Comparison of ENCODE assay signal across 20 mouse cellular contexts in the genomic region with DNA sequence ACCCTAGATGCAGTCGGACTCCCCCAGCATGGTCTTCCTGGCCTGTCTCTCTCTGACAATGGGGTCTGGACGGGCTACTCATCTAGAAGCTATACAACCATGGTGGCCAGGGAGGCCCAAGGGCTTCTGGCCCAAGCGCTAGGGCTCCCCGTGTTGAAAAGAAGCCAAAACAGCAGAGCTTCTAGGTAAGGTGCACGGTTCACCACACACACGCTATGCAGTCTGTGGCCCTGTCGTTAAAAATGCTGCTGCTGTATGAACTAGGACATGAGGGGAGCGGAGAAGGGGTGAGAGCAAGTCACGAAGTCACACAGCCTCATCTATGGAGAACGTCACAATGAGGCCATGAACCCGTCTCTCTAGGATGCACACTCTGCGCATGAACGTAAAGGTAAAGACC. TPM values are rescaled to one million over a fixed set of nuclear protein-coding genes. Genes with fewer than 3 reads are reported as not detected.
DNase-seq lines count a peak whose midpoint lies in the region; ATAC-seq lines count a peak whose summit lies in the region.
"Had no signal": no experiment of that assay in that cellular context is flagged by ENCODE, and none has a peak within 500 bp of the region (broad histone marks: within the 10 kb centered on the region; RNA-seq: fewer than 3 reads in every experiment).

No protein-coding gene starts in this region.

- H3K4me2 ChIP-seq in midbrain, embryonic 14.5 days (ENCODE audit: low read length): no peak overlapping the region
- no peak overlapping the region for H3K4me2 ChIP-seq in kidney, embryonic 15.5 days
- H3K4me2 ChIP-seq in hindbrain, embryonic 11.5 days (replicated peaks; ENCODE audit: low read depth, low read length): no peak overlapping the region
- H3K4me2 ChIP-seq: embryonic facial prominence, embryonic 12.5 days; forebrain, embryonic 15.5 days; heart, embryonic 13.5 days; hindbrain, embryonic 12.5 days had no signal

- no peak for ATAC-seq in midbrain, embryonic 14.5 days (ENCODE audit: low FRiP score, low TSS enrichment)
- no peak for ATAC-seq in kidney, embryonic 15.5 days (replicated peaks; ENCODE audit: low FRiP score)
- no peak for ATAC-seq in hindbrain, embryonic 11.5 days (ENCODE audit: low FRiP score)
- ATAC-seq: forebrain, embryonic 15.5 days; Patski had no signal

- 0 out of 2 replicates have a peak overlapping the region, but pooled peaks have one; percentile 2 for H3K27ac ChIP-seq in midbrain, embryonic 10.5 days (replicated peaks)
- H3K27ac ChIP-seq in midbrain, embryonic 14.5 days (replicated peaks; ENCODE audit: low read depth, low read length): no peak overlapping the region
- peak overlapping the region; percentile 55 for H3K27ac ChIP-seq in kidney, embryonic 15.5 days
- H3K27ac ChIP-seq in hindbrain, embryonic 11.5 days (ENCODE audit: low read depth, low read length): no peak overlapping the region
- H3K27ac ChIP-seq: embryonic facial prominence, embryonic 12.5 days; forebrain, embryonic 15.5 days; heart, embryonic 13.5 days; hindbrain, embryonic 12.5 days had no signal

- no peak overlapping the region for H3K4me3 ChIP-seq in midbrain, embryonic 10.5 days
- no peak overlapping the region for H3K4me3 ChIP-seq in midbrain, embryonic 14.5 days (replicated peaks; ENCODE audit: low read depth, low read length)
- H3K4me3 ChIP-seq in kidney, embryonic 15.5 days (replicated peaks): no peak overlapping the region
- H3K4me3 ChIP-seq in hindbrain, embryonic 11.5 days (ENCODE audit: low read depth, low read length): no peak overlapping the region
- H3K4me3 ChIP-seq: embryonic facial prominence, embryonic 12.5 days; forebrain, embryonic 15.5 days; heart, embryonic 13.5 days; hindbrain, embryonic 12.5 days had no signal

- H3K27me3 ChIP-seq in midbrain, embryonic 10.5 days (ENCODE audit: low read depth, poor library complexity, severe bottlenecking): peaks cover 78% of the 10 kb centered on the region
- no peaks in the 10 kb centered on the region for H3K27me3 ChIP-seq in midbrain, embryonic 14.5 days (ENCODE audit: control insufficient read depth, insufficient read depth, low read length)
- no peaks in the 10 kb centered on the region for H3K27me3 ChIP-seq in kidney, embryonic 15.5 days
- H3K27me3 ChIP-seq in hindbrain, embryonic 11.5 days (ENCODE audit: control insufficient read depth, insufficient read depth, low read length): no peaks in the 10 kb centered on the region
- H3K27me3 ChIP-seq: embryonic facial prominence, embryonic 12.5 days; heart, embryonic 13.5 days had no signal

- H3K4me1 ChIP-seq in midbrain, embryonic 10.5 days: peaks cover 72% of the 10 kb centered on the region
- peaks cover 56% of the 10 kb centered on the region for H3K4me1 ChIP-seq in midbrain, embryonic 14.5 days (ENCODE audit: control insufficient read depth, insufficient read depth, low read length)
- H3K4me1 ChIP-seq in kidney, embryonic 15.5 days: peaks cover 50% of the 10 kb centered on the region
- peaks cover 22% of the 10 kb centered on the region for H3K4me1 ChIP-seq in hindbrain, embryonic 11.5 days (replicated peaks; ENCODE audit: control insufficient read depth, insufficient read depth, low read length)

- DNase-seq in midbrain, embryonic 10.5 days (ENCODE audit: low spot score): no peak
- no peak for DNase-seq in midbrain, embryonic 14.5 days
- peak; percentile 25 to 53 for DNase-seq in kidney, postnatal 25 days
- no peak for DNase-seq in c-Kit-positive CD71-positive TER-119-positive erythroid progenitor cells, embryonic 14.5 days (ENCODE audit: low spot score)
- no peak for DNase-seq in hindbrain, embryonic 11.5 days (ENCODE audit: low spot score)
- DNase-seq: adrenal gland, adult 2 months; adrenal gland, postnatal 25 days; cerebellum, adult 8-10 months; cerebellum, postnatal 14 days; embryo, embryonic 11 days; gastrocnemius, postnatal 36 days; heart, adult 11 months; heart, postnatal 36 days had no signal

- no peaks in the 10 kb centered on the region for H3K36me3 ChIP-seq in midbrain, embryonic 10.5 days
- H3K36me3 ChIP-seq in midbrain, embryonic 14.5 days (ENCODE audit: control insufficient read depth, insufficient read depth, low read length): no peaks in the 10 kb centered on the region
- H3K36me3 ChIP-seq in kidney, embryonic 15.5 days: no peaks in the 10 kb centered on the region
- no peaks in the 10 kb centered on the region for H3K36me3 ChIP-seq in hindbrain, embryonic 11.5 days (ENCODE audit: control insufficient read depth, insufficient read depth, low read length)
- H3K36me3 ChIP-seq: embryonic facial prominence, embryonic 12.5 days; forebrain, embryonic 15.5 days; hindbrain, embryonic 12.5 days had no signal

- no peak overlapping the region for H3K9ac ChIP-seq in midbrain, embryonic 14.5 days (replicated peaks; ENCODE audit: low read length)
- no peak overlapping the region for H3K9ac ChIP-seq in kidney, embryonic 15.5 days
- H3K9ac ChIP-seq in hindbrain, embryonic 11.5 days (ENCODE audit: low read depth, low read length): no peak overlapping the region
- H3K9ac ChIP-seq: embryonic facial prominence, embryonic 12.5 days; forebrain, embryonic 15.5 days; heart, embryonic 13.5 days; hindbrain, embryonic 12.5 days had no signal

- no peaks in the 10 kb centered on the region for H3K9me3 ChIP-seq in midbrain, embryonic 10.5 days (replicated peaks)
- no peaks in the 10 kb centered on the region for H3K9me3 ChIP-seq in midbrain, embryonic 14.5 days (ENCODE audit: control insufficient read depth, low read length)
- no peaks in the 10 kb centered on the region for H3K9me3 ChIP-seq in kidney, embryonic 15.5 days (replicated peaks)
- no peaks in the 10 kb centered on the region for H3K9me3 ChIP-seq in hindbrain, embryonic 11.5 days (ENCODE audit: control insufficient read depth, low read length)
- H3K9me3 ChIP-seq: embryonic facial prominence, embryonic 12.5 days; forebrain, embryonic 15.5 days; heart, embryonic 13.5 days; hindbrain, embryonic 12.5 days had no signal

- 80% methylated on average over 13 of the region's 13 CpGs for WGBS in midbrain, embryonic 10.5 days
- 76% methylated on average over 13 of the region's 13 CpGs for whole genome bisulfite sequencing in midbrain, embryonic 14.5 days
- WGBS in kidney, embryonic 15.5 days: 68% methylated on average over 13 of the region's 13 CpGs
- 85% methylated on average over 13 of the region's 13 CpGs for WGBS in hindbrain, embryonic 11.5 days

RNA-seq across cellular contexts. Expression of gene Cacna1h, which starts 31.4 kb away (rescaled TPM):
- polyA plus RNA-seq in midbrain, embryonic 10.5 days (2016; fragmentation: Nextera tagmentation; extraction: Ambion mirVana): 2.1 and 3.6 TPM in 2 replicates
- 11.3 and 15.0 TPM in 2 replicates for polyA plus RNA-seq in midbrain, embryonic 14.5 days (2014; fragmentation: Nextera tagmentation; extraction: Ambion mirVana)
- polyA plus RNA-seq in kidney, embryonic 15.5 days (2015; fragmentation: Nextera tagmentation; extraction: Ambion mirVana): 2.8 and 3.4 TPM in 2 replicates
- 5.9 and 6.5 TPM in 2 replicates for polyA plus RNA-seq in hindbrain, embryonic 11.5 days (2014; fragmentation: Nextera tagmentation; extraction: Ambion mirVana)

RNA-seq across cellular contexts. Expression of gene Tpsg1, which starts 33.2 kb away (rescaled TPM):
- not detected in 2 replicates for polyA plus RNA-seq in midbrain, embryonic 10.5 days (2016; fragmentation: Nextera tagmentation; extraction: Ambion mirVana)
- 0.61 and 1.2 TPM in 2 replicates for polyA plus RNA-seq in midbrain, embryonic 14.5 days (2014; fragmentation: Nextera tagmentation; extraction: Ambion mirVana)
- 0.47 and 1.5 TPM in 2 replicates for polyA plus RNA-seq in kidney, embryonic 15.5 days (2015; fragmentation: Nextera tagmentation; extraction: Ambion mirVana)
- 0.69 TPM in 1 of 2 replicates, not detected in the other for polyA plus RNA-seq in hindbrain, embryonic 11.5 days (2014; fragmentation: Nextera tagmentation; extraction: Ambion mirVana)
- polyA plus RNA-seq: forebrain, embryonic 11.5 days; hindbrain, embryonic 12.5 days; Patski had no signal

RNA-seq across cellular contexts. Expression of gene Tpsb2, which starts 36.1 kb away (rescaled TPM):
- not detected in 2 replicates for polyA plus RNA-seq in midbrain, embryonic 10.5 days (2016; fragmentation: Nextera tagmentation; extraction: Ambion mirVana)
- 0.20 TPM in 1 of 2 replicates, not detected in the other for polyA plus RNA-seq in midbrain, embryonic 14.5 days (2014; fragmentation: Nextera tagmentation; extraction: Ambion mirVana)
- polyA plus RNA-seq in kidney, embryonic 15.5 days (2015; fragmentation: Nextera tagmentation; extraction: Ambion mirVana): 1.9 and 2.2 TPM in 2 replicates
- not detected in 2 replicates for polyA plus RNA-seq in hindbrain, embryonic 11.5 days (2014; fragmentation: Nextera tagmentation; extraction: Ambion mirVana)
- polyA plus RNA-seq: embryonic facial prominence, embryonic 12.5 days; forebrain, embryonic 11.5 days; forebrain, embryonic 15.5 days; heart, embryonic 13.5 days; hindbrain, embryonic 12.5 days; Patski had no signal

RNA-seq across cellular contexts. Expression of gene Tekt4, which starts 52.2 kb away (rescaled TPM):
- polyA plus RNA-seq in midbrain, embryonic 10.5 days (2016; fragmentation: Nextera tagmentation; extraction: Ambion mirVana): 0.17 and 0.38 TPM in 2 replicates
- polyA plus RNA-seq in midbrain, embryonic 14.5 days (2014; fragmentation: Nextera tagmentation; extraction: Ambion mirVana): 0.46 and 0.50 TPM in 2 replicates
- polyA plus RNA-seq in kidney, embryonic 15.5 days (2015; fragmentation: Nextera tagmentation; extraction: Ambion mirVana): not detected in 2 replicates
- 1.3 and 1.8 TPM in 2 replicates for polyA plus RNA-seq in hindbrain, embryonic 11.5 days (2014; fragmentation: Nextera tagmentation; extraction: Ambion mirVana)
- polyA plus RNA-seq: Patski had no signal

RNA-seq across cellular contexts. Expression of gene Tpsab1, which starts 56.9 kb away (rescaled TPM):
- not detected in 2 replicates for polyA plus RNA-seq in midbrain, embryonic 10.5 days (2016; fragmentation: Nextera tagmentation; extraction: Ambion mirVana)
- polyA plus RNA-seq in midbrain, embryonic 14.5 days (2014; fragmentation: Nextera tagmentation; extraction: Ambion mirVana): not detected in 2 replicates
- 0.18 and 0.44 TPM in 2 replicates for polyA plus RNA-seq in kidney, embryonic 15.5 days (2015; fragmentation: Nextera tagmentation; extraction: Ambion mirVana)
- not detected in 2 replicates for polyA plus RNA-seq in hindbrain, embryonic 11.5 days (2014; fragmentation: Nextera tagmentation; extraction: Ambion mirVana)
- polyA plus RNA-seq: embryonic facial prominence, embryonic 12.5 days; forebrain, embryonic 11.5 days; forebrain, embryonic 15.5 days; heart, embryonic 13.5 days; hindbrain, embryonic 12.5 days; Patski had no signal

Comparison
In these comparisons a context has a peak if more than half of its experiments do, and no peak if none do; other contexts are left out.
1. H3K27ac ChIP-seq: peak in midbrain, embryonic 10.5 days (single experiment) and kidney, embryonic 15.5 days (single experiment); none in midbrain, embryonic 14.5 days (single experiment) and hindbrain, embryonic 11.5 days (single experiment).
2. DNase-seq: peak in kidney, postnatal 25 days (2 of 2); none in midbrain, embryonic 10.5 days (single experiment), midbrain, embryonic 14.5 days (single experiment), c-Kit-positive CD71-positive TER-119-positive erythroid progenitor cells, embryonic 14.5 days (single experiment) and hindbrain, embryonic 11.5 days (single experiment).